Mouse (Mus musculus) heart, embryonic 12.5 days (tissue): ENCODE results near the gene Trf. TPM values are rescaled to one million over a fixed set of nuclear protein-coding genes. Genes with fewer than 3 reads are reported as not detected.
"Not testable (repeated sequence)": the region's sequence is repeated elsewhere in the genome, so short reads cannot be mapped to it uniquely, and the experiment has no call there.

Experiments used
- ATAC-seq: fragments of 200-750 bp; cut with Nextera tagmentation; 2 replicates; pipeline ENCODE4 v1.8.0; 2017; ENCODE audit warnings: moderate TSS enrichment, moderate library complexity; ENCODE audit not compliant: insufficient number of reproducible peaks, low FRiP score
- H3K27ac ChIP-seq: fragments of 300-500 bp; sonication (generic); 2 replicates; pipeline ENCODE4 v1.5.1; 2016; ENCODE audit warnings: mild to moderate bottlenecking, moderate library complexity; ENCODE audit not compliant: poor library complexity, severe bottlenecking
- H3K27me3 ChIP-seq: fragments of 300-500 bp; sonication (generic); replicated peaks from 2 replicates; pipeline ENCODE4 v1.6.1; 2016; ENCODE audit warnings: mild to moderate bottlenecking, moderate library complexity
- H3K36me3 ChIP-seq: fragments of 300-500 bp; sonication (generic); 2 replicates; pipeline ENCODE4 v1.6.1; 2016; ENCODE audit warnings: mild to moderate bottlenecking, moderate library complexity
- H3K4me1 ChIP-seq: fragments of 300-500 bp; sonication (generic); replicated peaks from 2 replicates; pipeline ENCODE4 v1.6.1; 2016; ENCODE audit warnings: mild to moderate bottlenecking
- H3K4me2 ChIP-seq: fragments of 300-500 bp; sonication (generic); 2 replicates; pipeline ENCODE4 v1.6.1; 2016; ENCODE audit warnings: mild to moderate bottlenecking, moderate library complexity
- H3K4me3 ChIP-seq: fragments of 300-500 bp; sonication (generic); 2 replicates; pipeline ENCODE4 v1.5.1; 2016; ENCODE audit warnings: mild to moderate bottlenecking
- H3K9ac ChIP-seq: fragments of 300-500 bp; sonication (generic); 2 replicates; pipeline ENCODE4 v1.6.1; 2016; ENCODE audit warnings: mild to moderate bottlenecking, moderate library complexity
- H3K9me3 ChIP-seq: fragments of 300-500 bp; sonication (generic); replicated peaks from 2 replicates; pipeline ENCODE4 v1.6.1; 2016; ENCODE audit warnings: mild to moderate bottlenecking, moderate library complexity
- WGBS: fragments of 180-500 bp; shearing (Covaris S2); methylation state at CpG from one replicate; pipeline ENCODE4 v1.1.7; 2016; 5-methylcytosine and 5-hydroxymethylcytosine counted together
- polyA plus RNA-seq: library from polyadenylated mRNA; unstranded; fragments of >200 nt; fragmentation: Nextera tagmentation; extraction: Ambion mirVana; gene quantifications from 2 replicates; pipeline ENCODE4 v1.2.1, GENCODE M21; 2016

Trf gene
- polyA plus RNA-seq, 1 experiment from 2014 or later = 80.5 TPM

- H3K4me1 ChIP-seq = peaks cover 6% of the 10 kb centered on the region
- WGBS = 83% methylated on average over 8 of the region's 8 CpGs
- no peak for ATAC-seq
- no peaks in the 10 kb centered on the region for H3K9me3 ChIP-seq
- H3K9ac ChIP-seq = no peak overlapping the region
- H3K27me3 ChIP-seq = 0 out of 2 replicates have a peak, but pooled peaks cover 4% of the 10 kb centered on the region
- no peak overlapping the region for H3K27ac ChIP-seq
- no peak overlapping the region for H3K4me3 ChIP-seq
- no peak overlapping the region for H3K4me2 ChIP-seq
- H3K36me3 ChIP-seq = no peaks in the 10 kb centered on the region
Measured at GRCm38 (mm10) chr9:103181886-103182285, 48.4 kb downstream of the Trf start.

GRCm38 (mm10) chr9:103180807-103181565, 49.3 kb downstream of the Trf start:
- H3K4me3 ChIP-seq = peak overlapping the region; percentile 59
- H3K9me3 ChIP-seq = no peaks in the 10 kb centered on the region
- no peak overlapping the region for H3K27ac ChIP-seq
- H3K4me1 ChIP-seq = peaks cover 6% of the 10 kb centered on the region
- H3K9ac ChIP-seq = peak overlapping the region; percentile 68
- no peaks in the 10 kb centered on the region for H3K36me3 ChIP-seq
- ATAC-seq = peak; percentile 87
- WGBS = 2% methylated on average over 20 of the region's 20 CpGs
- 0 out of 2 replicates have a peak, but pooled peaks cover 4% of the 10 kb centered on the region for H3K27me3 ChIP-seq
- H3K4me2 ChIP-seq = peak overlapping the region; percentile 86

GRCm38 (mm10) chr9:103180303-103180702, 49.9 kb downstream of the Trf start:
- H3K27ac ChIP-seq = no peak overlapping the region
- peak overlapping the region; percentile 59 for H3K4me3 ChIP-seq
- H3K27me3 ChIP-seq = 0 out of 2 replicates have a peak, but pooled peaks cover 4% of the 10 kb centered on the region
- 65% methylated on average over 3 of the region's 3 CpGs for WGBS
- H3K4me1 ChIP-seq = peaks cover 6% of the 10 kb centered on the region
- H3K9me3 ChIP-seq = no peaks in the 10 kb centered on the region
- peak overlapping the region; percentile 86 for H3K4me2 ChIP-seq
- ATAC-seq = 0 out of 2 replicates have a peak, but pooled peaks have one; percentile 31
- H3K36me3 ChIP-seq = no peaks in the 10 kb centered on the region
- H3K9ac ChIP-seq = peak overlapping the region; percentile 68

GRCm38 (mm10) chr9:103175692-103176091, 54.6 kb downstream of the Trf start:
- Histone ChIP-seq H3K9ac (no peak overlapping the region), H3K4me2 (no peak overlapping the region), H3K27ac (no peak overlapping the region), H3K27me3 (0 out of 2 replicates have a peak, but pooled peaks cover 7% of the 10 kb centered on the region), H3K4me3 (no peak overlapping the region), H3K4me1 (peaks cover 6% of the 10 kb centered on the region), H3K36me3 (no peaks in the 10 kb centered on the region), H3K9me3 (no peaks in the 10 kb centered on the region)
- ATAC-seq = no peak
- 93% methylated on average over 7 of the region's 7 CpGs for WGBS

GRCm38 (mm10) chr9:103174771-103175519, 55.3 kb downstream of the Trf start:
- Histone ChIP-seq H3K9ac (no peak overlapping the region), H3K9me3 (no peaks in the 10 kb centered on the region), H3K4me3 (no peak overlapping the region), H3K4me1 (no peaks in the 10 kb centered on the region), H3K4me2 (no peak overlapping the region), H3K27ac (no peak overlapping the region), H3K27me3 (0 out of 2 replicates have a peak, but pooled peaks cover 11% of the 10 kb centered on the region), H3K36me3 (no peaks in the 10 kb centered on the region)
- ATAC-seq = no peak
- 52% methylated on average over 6 of the region's 6 CpGs for WGBS

- no peaks in the 10 kb centered on the region for H3K36me3 ChIP-seq
- no peak overlapping the region for H3K4me2 ChIP-seq
- H3K4me3 ChIP-seq = no peak overlapping the region
- 47% methylated on average over 7 of the region's 7 CpGs for WGBS
- no peak overlapping the region for H3K9ac ChIP-seq
- ATAC-seq = no peak
- H3K9me3 ChIP-seq = no peaks in the 10 kb centered on the region
- H3K4me1 ChIP-seq = peaks cover 5% of the 10 kb centered on the region; the same call in 1 of the 2 replicates
- 0 out of 2 replicates have a peak, but pooled peaks cover 20% of the 10 kb centered on the region for H3K27me3 ChIP-seq
- no peak overlapping the region for H3K27ac ChIP-seq
Measured at GRCm38 (mm10) chr9:103168771-103169170, 61.5 kb downstream of the Trf start.

GRCm38 (mm10) chr9:103168046-103168445, 62.2 kb downstream of the Trf start:
- no peak for ATAC-seq
- 0 out of 2 replicates have a peak, but pooled peaks cover 20% of the 10 kb centered on the region for H3K27me3 ChIP-seq
- no peaks in the 10 kb centered on the region for H3K9me3 ChIP-seq
- no peak overlapping the region for H3K4me2 ChIP-seq
- H3K27ac ChIP-seq = no peak overlapping the region
- H3K4me1 ChIP-seq = peaks cover 5% of the 10 kb centered on the region; the same call in 1 of the 2 replicates
- H3K4me3 ChIP-seq = no peak overlapping the region
- 89% methylated on average over 6 of the region's 6 CpGs for WGBS
- no peaks in the 10 kb centered on the region for H3K36me3 ChIP-seq
- H3K9ac ChIP-seq = no peak overlapping the region

GRCm38 (mm10) chr9:103163806-103164205, 66.4 kb downstream of the Trf start:
- ATAC-seq = no peak
- no peak overlapping the region for H3K4me3 ChIP-seq
- H3K9ac ChIP-seq = no peak overlapping the region
- H3K27me3 ChIP-seq = 0 out of 2 replicates have a peak, but pooled peaks cover 9% of the 10 kb centered on the region
- WGBS = 58% methylated on average over 15 of the region's 15 CpGs
- no peaks in the 10 kb centered on the region for H3K9me3 ChIP-seq
- H3K36me3 ChIP-seq = no peaks in the 10 kb centered on the region
- H3K4me2 ChIP-seq = no peak overlapping the region
- no peak overlapping the region for H3K27ac ChIP-seq
- H3K4me1 ChIP-seq = peaks cover 3% of the 10 kb centered on the region; the same call in 1 of the 2 replicates

GRCm38 (mm10) chr9:103155158-103155557, 75.1 kb downstream of the Trf start:
- ATAC-seq, H3K36me3 ChIP-seq, H3K4me1 ChIP-seq, H3K9ac ChIP-seq, H3K27ac ChIP-seq, H3K4me3 ChIP-seq, H3K4me2 ChIP-seq, H3K27me3 ChIP-seq, H3K9me3 ChIP-seq: not testable (repeated sequence)
- 83% methylated on average over 7 of the region's 7 CpGs for WGBS

GRCm38 (mm10) chr9:103154568-103154967, 75.7 kb downstream of the Trf start:
- Histone ChIP-seq H3K9ac (no peak overlapping the region), H3K27ac (no peak overlapping the region), H3K27me3 (no peaks in the 10 kb centered on the region), H3K36me3 (no peaks in the 10 kb centered on the region), H3K9me3 (no peaks in the 10 kb centered on the region), H3K4me3 (no peak overlapping the region), H3K4me1 (peaks cover 6% of the 10 kb centered on the region), H3K4me2 (no peak overlapping the region)
- 75% methylated on average over 2 of the region's 2 CpGs for WGBS
- ATAC-seq = no peak
